Mouse (Mus musculus) intestine, postnatal 0 days (tissue): ENCODE data around the gene Bphl. TPM values are rescaled to one million over a fixed set of nuclear protein-coding genes. Genes with fewer than 3 reads are reported as not detected.

Experiments
- ATAC-seq: fragments of 200-750 bp; cut with Nextera tagmentation; 2 replicates; pipeline ENCODE4 v1.8.0; 2017; ENCODE audit warnings: mild to moderate bottlenecking, moderate TSS enrichment, moderate library complexity
- H3K27ac ChIP-seq: fragments of 300-500 bp; sonication (generic); 2 replicates; pipeline ENCODE4 v1.5.1; 2014; ENCODE audit warnings: mild to moderate bottlenecking, low read depth, low read length, moderate library complexity
- H3K27me3 ChIP-seq: fragments of 300-500 bp; sonication (generic); replicated peaks from 2 replicates; pipeline ENCODE4 v1.6.1; 2014; ENCODE audit warnings: low read length, mixed read lengths; ENCODE audit not compliant: control insufficient read depth, insufficient read depth
- H3K36me3 ChIP-seq: fragments of 300-500 bp; sonication (generic); 2 replicates; pipeline ENCODE4 v1.6.1; 2014; ENCODE audit warnings: mild to moderate bottlenecking, moderate library complexity; ENCODE audit not compliant: control insufficient read depth, insufficient read depth
- H3K4me1 ChIP-seq: fragments of 300-500 bp; sonication (generic); replicated peaks from 2 replicates; pipeline ENCODE4 v1.6.1; 2014; ENCODE audit warnings: antibody characterized with exemption, low read length, mixed read lengths; ENCODE audit not compliant: control insufficient read depth, insufficient read depth
- H3K4me2 ChIP-seq: fragments of 300-500 bp; sonication (generic); replicated peaks from 2 replicates; pipeline ENCODE4 v1.6.1; 2014; ENCODE audit warnings: low read depth, mild to moderate bottlenecking, moderate library complexity
- H3K4me3 ChIP-seq: fragments of 300-500 bp; sonication (generic); 2 replicates; pipeline ENCODE4 v1.5.1; 2014; ENCODE audit warnings: low read depth, low read length
- H3K9ac ChIP-seq: fragments of 300-500 bp; sonication (generic); 2 replicates; pipeline ENCODE4 v1.6.1; 2014; ENCODE audit warnings: mild to moderate bottlenecking, low read depth, low read length
- H3K9me3 ChIP-seq: fragments of 300-500 bp; sonication (generic); 2 replicates; pipeline ENCODE4 v1.6.1; 2016; ENCODE audit warnings: mixed run types; ENCODE audit not compliant: control insufficient read depth
- CTCF ChIP-seq: sonication (generic); IDR thresholded peaks from 2 replicates; pipeline ENCODE4 v1.5.1; 2016; ENCODE audit warnings: low read depth, mild to moderate bottlenecking, control low read depth, antibody characterized with exemption, moderate library complexity
- WGBS: fragments of 180-500 bp; shearing (Covaris S2); extraction: QIAGEN DNeasy Blood & Tissue Kit; methylation state at CpG from one replicate; pipeline ENCODE4 v1.1.7; 2014; 5-methylcytosine and 5-hydroxymethylcytosine counted together
- polyA plus RNA-seq: library from polyadenylated mRNA; unstranded; fragments of >200 nt; fragmentation: Nextera tagmentation; extraction: Ambion mirVana; gene quantifications from 2 replicates; pipeline ENCODE4 v1.2.1, GENCODE M21; 2015

The Bphl gene
- polyA plus RNA-seq, 1 experiment from 2014 or later: 51.5 TPM

DNA sequence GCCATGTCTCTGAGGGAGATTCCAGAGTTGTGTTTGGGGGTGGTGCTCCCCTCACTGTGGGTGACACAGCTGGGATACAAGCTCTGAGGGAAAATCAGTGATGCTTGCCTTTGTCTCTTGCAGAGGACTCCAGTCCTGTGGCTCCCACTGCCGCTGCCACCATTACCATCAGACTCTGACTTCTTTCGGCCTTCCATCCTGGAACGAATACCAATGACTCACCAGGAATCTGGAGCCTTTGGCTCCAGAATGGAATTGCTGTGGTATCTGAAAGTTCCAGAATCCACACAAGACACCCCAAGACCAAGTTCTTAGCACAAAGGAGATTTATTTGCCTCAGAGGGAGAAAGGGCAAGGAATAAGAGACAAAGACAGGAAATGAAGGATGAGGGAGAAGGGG lies 75.7 kb downstream of the Bphl start:
- Histone ChIP-seq H3K27ac (0 out of 2 replicates have a peak overlapping the region, but pooled peaks have one; percentile 1), H3K4me1 (no peaks in the 10 kb centered on the region), H3K4me3 (no peak overlapping the region), H3K27me3 (no peaks in the 10 kb centered on the region), H3K36me3 (no peaks in the 10 kb centered on the region), H3K4me2 (no peak overlapping the region), H3K9ac (no peak overlapping the region), H3K9me3 (no peaks in the 10 kb centered on the region)
- WGBS: 87% methylated on average over 3 of the region's 3 CpGs
- TF ChIP-seq CTCF: no peak
- ATAC-seq: no peak

GRCm38 (mm10) chr13:34114654-34115053 lies 77.3 kb downstream of the Bphl start:
- Histone ChIP-seq H3K9me3 (no peaks in the 10 kb centered on the region), H3K27ac (no peak overlapping the region), H3K9ac (no peak overlapping the region), H3K36me3 (no peaks in the 10 kb centered on the region), H3K4me2 (no peak overlapping the region), H3K4me1 (0 out of 2 replicates have a peak, but pooled peaks cover under 1% of the 10 kb centered on the region), H3K27me3 (no peaks in the 10 kb centered on the region), H3K4me3 (no peak overlapping the region)
- no peak for ATAC-seq
- no peak for TF ChIP-seq CTCF
- 65% methylated on average over 4 of the region's 4 CpGs for WGBS

- Histone ChIP-seq H3K4me2 (no peak overlapping the region), H3K36me3 (no peaks in the 10 kb centered on the region), H3K27me3 (no peaks in the 10 kb centered on the region), H3K4me3 (no peak overlapping the region), H3K9ac (no peak overlapping the region), H3K4me1 (0 out of 2 replicates have a peak, but pooled peaks cover 11% of the 10 kb centered on the region), H3K9me3 (no peaks in the 10 kb centered on the region), H3K27ac (no peak overlapping the region)
- no peak for TF ChIP-seq CTCF
- WGBS: 81% methylated on average over 6 of the region's 6 CpGs
- no peak for ATAC-seq
Observed at GRCm38 (mm10) chr13:34116508-34116907, 79.1 kb downstream of the Bphl start.

- TF ChIP-seq CTCF: no peak
- H3K9ac ChIP-seq: no peak overlapping the region
- no peak overlapping the region for H3K4me3 ChIP-seq
- no peak for ATAC-seq
- no peaks in the 10 kb centered on the region for H3K9me3 ChIP-seq
- no peaks in the 10 kb centered on the region for H3K27me3 ChIP-seq
- no peaks in the 10 kb centered on the region for H3K36me3 ChIP-seq
- 82% methylated on average over 4 of the region's 4 CpGs for WGBS
- H3K4me2 ChIP-seq: no peak overlapping the region
- 0 out of 2 replicates have a peak, but pooled peaks cover 12% of the 10 kb centered on the region for H3K4me1 ChIP-seq
- H3K27ac ChIP-seq: no peak overlapping the region
Observed at GRCm38 (mm10) chr13:34118816-34119215, 81.4 kb downstream of the Bphl start.

GRCm38 (mm10) chr13:34119406-34119805 lies 82.0 kb downstream of the Bphl start:
- no peaks in the 10 kb centered on the region for H3K36me3 ChIP-seq
- H3K4me2 ChIP-seq: no peak overlapping the region
- H3K9ac ChIP-seq: no peak overlapping the region
- no peak overlapping the region for H3K27ac ChIP-seq
- H3K4me3 ChIP-seq: no peak overlapping the region
- TF ChIP-seq CTCF: no peak
- H3K4me1 ChIP-seq: 0 out of 2 replicates have a peak, but pooled peaks cover 12% of the 10 kb centered on the region
- no peaks in the 10 kb centered on the region for H3K9me3 ChIP-seq
- ATAC-seq: no peak
- H3K27me3 ChIP-seq: no peaks in the 10 kb centered on the region
- WGBS: 26% methylated on average over 4 of the region's 4 CpGs

GRCm38 (mm10) chr13:34120536-34120935 lies 83.1 kb downstream of the Bphl start:
- Histone ChIP-seq H3K27me3 (no peaks in the 10 kb centered on the region), H3K9ac (no peak overlapping the region), H3K27ac (no peak overlapping the region), H3K9me3 (no peaks in the 10 kb centered on the region), H3K4me2 (no peak overlapping the region), H3K4me1 (0 out of 2 replicates have a peak, but pooled peaks cover 12% of the 10 kb centered on the region), H3K4me3 (no peak overlapping the region), H3K36me3 (no peaks in the 10 kb centered on the region)
- WGBS: 63% methylated on average over 2 of the region's 2 CpGs
- peak; percentile 69 for ATAC-seq
- TF ChIP-seq CTCF: no peak

Other genes with a start within 250 kb of the Bphl start
- gene Serpinb6e, start 194.2 kb upstream of the Bphl start, polyA plus RNA-seq: not detected in 2 replicates
- 0.09 TPM in 1 of 2 replicates, not detected in the other for gene Serpinb6c, start 131.9 kb upstream of the Bphl start, polyA plus RNA-seq
- 27.5 and 28.0 TPM in 2 replicates for gene Nqo2, start 72.9 kb upstream of the Bphl start, polyA plus RNA-seq
- 25.0 and 27.7 TPM in 2 replicates for gene Ripk1, start 35.2 kb upstream of the Bphl start, polyA plus RNA-seq
- 364 and 373 TPM in 2 replicates for gene Serpinb6a, start 34.8 kb upstream of the Bphl start, polyA plus RNA-seq
- gene Tubb2a, start 40.4 kb downstream of the Bphl start, polyA plus RNA-seq: 218 and 292 TPM in 2 replicates
- 14.1 and 15.4 TPM in 2 replicates for gene Tubb2b, start 92.9 kb downstream of the Bphl start, polyA plus RNA-seq
- 62.8 and 69.8 TPM in 2 replicates for gene Psmg4, start 125.4 kb downstream of the Bphl start, polyA plus RNA-seq